Mouse (Mus musculus) CH12.LX (cell line): ENCODE results near the gene Lrrc74b. TPM values are rescaled to one million over a fixed set of nuclear protein-coding genes. Genes with fewer than 3 reads are reported as not detected.
"Not testable (repeated sequence)": the region's sequence is repeated elsewhere in the genome, so short reads cannot be mapped to it uniquely, and the experiment has no call there.

ENCODE experiments used
- DNase-seq: peaks from one replicate; pipeline ENCODE4 v3.0.0-alpha.2; 2013; ENCODE audit errors: extremely low read depth
- H3K27ac ChIP-seq: 2 replicates; pipeline ENCODE4 v1.5.1; 2012; ENCODE audit warnings: low read depth, mild to moderate bottlenecking, control low read depth, moderate library complexity; ENCODE audit not compliant: insufficient read depth
- H3K27me3 ChIP-seq: replicated peaks from 2 replicates; pipeline ENCODE3; 2012; ENCODE audit warnings: inconsistent platforms
- H3K36me3 ChIP-seq, 2 experiments: replicated peaks in 1 of 2; 2 replicates each; pipeline versions ENCODE3 to v1.6.1; 2012; ENCODE audit warnings: inconsistent platforms in 1 of 2, low read length in 1 of 2, mild to moderate bottlenecking in 1 of 2, mixed read lengths in 1 of 2, moderate library complexity in 1 of 2; ENCODE audit not compliant: control insufficient read depth in 1 of 2, insufficient read depth in 1 of 2
- H3K4me1 ChIP-seq, 2 experiments: 2 replicates each; pipeline ENCODE4 v1.6.1; 2012; ENCODE audit warnings: inconsistent platforms in 1 of 2, moderate library complexity in 1 of 2; ENCODE audit not compliant: insufficient read depth in 2 of 2, control insufficient read depth in 1 of 2
- H3K4me2 ChIP-seq: 2 replicates; pipeline ENCODE4 v1.6.1; 2012; ENCODE audit warnings: low read depth, mild to moderate bottlenecking, control low read depth; ENCODE audit not compliant: poor library complexity, insufficient read depth, severe bottlenecking
- H3K4me3 ChIP-seq, 3 experiments: fragments of 150-350 bp in 1 of 3; sonication (generic) in 1 of 3; replicated peaks in 1 of 3; 2 replicates each; pipeline versions ENCODE3 to v1.5.1; 2011 to 2012; ENCODE audit warnings: low read depth in 2 of 3, low read length in 2 of 3, mild to moderate bottlenecking in 2 of 3, moderate library complexity in 2 of 3, control low read depth in 1 of 3, improper control_type of control experiment in 1 of 3, inconsistent platforms in 1 of 3, mixed read lengths in 1 of 3; ENCODE audit not compliant: poor library complexity in 1 of 3
- H3K79me2 ChIP-seq: replicated peaks from 2 replicates; pipeline ENCODE4 v1.6.1; 2012; ENCODE audit warnings: mild to moderate bottlenecking, moderate library complexity; ENCODE audit not compliant: control insufficient read depth, poor library complexity, insufficient read depth, severe bottlenecking; ENCODE audit errors: extremely low read depth
- H3K9ac ChIP-seq: 2 replicates; pipeline ENCODE4 v1.6.1; 2012; ENCODE audit warnings: low read depth, mild to moderate bottlenecking, control low read depth, moderate library complexity; ENCODE audit not compliant: insufficient read depth
- H3K9me3 ChIP-seq: replicated peaks from 2 replicates; pipeline ENCODE3; 2012; ENCODE audit warnings: low read length, inconsistent platforms, mixed read lengths
- BHLHE40 ChIP-seq: IDR thresholded peaks from 2 replicates; pipeline ENCODE4 v1.6.1; 2011; ENCODE audit warnings: mild to moderate bottlenecking, low read depth, low read length, improper control_type of control experiment
- E2F4 ChIP-seq: IDR thresholded peaks from 2 replicates; pipeline ENCODE4 v1.6.1; 2011; ENCODE audit warnings: low read depth, low read length, improper control_type of control experiment; ENCODE audit not compliant: insufficient replicate concordance
- HCFC1 ChIP-seq: IDR thresholded peaks from 2 replicates; pipeline ENCODE4 v1.6.1; 2012; ENCODE audit warnings: low read depth, mild to moderate bottlenecking, inconsistent platforms, low read length, improper control_type of control experiment
- MEF2A ChIP-seq: IDR thresholded peaks from 2 replicates; pipeline ENCODE4 v1.6.1; 2014; ENCODE audit warnings: low read depth, mild to moderate bottlenecking, inconsistent platforms, low read length, improper control_type of control experiment, borderline replicate concordance
- NRF1 ChIP-seq: IDR thresholded peaks from 2 replicates; pipeline ENCODE4 v1.6.1; 2014; ENCODE audit warnings: low read depth, mild to moderate bottlenecking, inconsistent platforms, low read length, improper control_type of control experiment, moderate library complexity
- POLR2AphosphoS2 ChIP-seq: IDR thresholded peaks from 2 replicates; pipeline ENCODE4 v1.6.1; 2011; ENCODE audit warnings: low read depth, low read length, improper control_type of control experiment
- RAD21 ChIP-seq: IDR thresholded peaks from 2 replicates; pipeline ENCODE4 v1.6.1; 2011; ENCODE audit warnings: low read depth, mild to moderate bottlenecking, low read length, improper control_type of control experiment, moderate library complexity
- RCOR1 ChIP-seq: conservative IDR thresholded peaks from 2 replicates; pipeline ENCODE4 v1.6.1; 2012; ENCODE audit warnings: low read depth, mild to moderate bottlenecking, inconsistent platforms, low read length, improper control_type of control experiment
- SIN3A ChIP-seq: IDR thresholded peaks from 2 replicates; pipeline ENCODE4 v1.6.1; 2012; ENCODE audit warnings: low read length, improper control_type of control experiment, inconsistent platforms
- SMC3 ChIP-seq: IDR thresholded peaks from 2 replicates; pipeline ENCODE4 v1.6.1; 2011; ENCODE audit warnings: low read depth, low read length, improper control_type of control experiment
- USF1 ChIP-seq: IDR thresholded peaks from 2 replicates; pipeline ENCODE4 v1.6.1; 2014; ENCODE audit warnings: low read depth, mild to moderate bottlenecking, inconsistent platforms, low read length, improper control_type of control experiment
- ZC3H11A ChIP-seq: IDR thresholded peaks from 2 replicates; pipeline ENCODE4 v1.6.1; 2012; ENCODE audit warnings: low read depth, mild to moderate bottlenecking, inconsistent platforms, low read length, improper control_type of control experiment
- ZMIZ1 ChIP-seq: IDR thresholded peaks from 2 replicates; pipeline ENCODE4 v1.6.1; 2012; ENCODE audit warnings: low read depth, mild to moderate bottlenecking, inconsistent platforms, low read length, improper control_type of control experiment
- dilution Hi-C: fragments of 300-500 bp; cut with MboI; formaldehyde crosslinking; loops from 2 replicates; pipeline ENCODE4 v1.14.3; 2020; ENCODE audit warnings: low sequenced_read_pairs; ENCODE audit not compliant: extremely low pct_unique_long_range_greater_than_20kb, extremely low pct_ligation_motif_present
- in situ Hi-C: fragments of 300-500 bp; cut with MboI; formaldehyde crosslinking; loops from 3 replicates; pipeline ENCODE4 v1.14.3; 2019; ENCODE audit warnings: low sequenced_read_pairs, low pct_ligation_motif_present, low pct_unique_long_range_greater_than_20kb, mixed read lengths
- polyA plus RNA-seq: library from polyadenylated mRNA; unstranded; fragments of >175 nt; gene quantifications from 2 replicates; pipeline ENCODE4 v1.2.1, GENCODE M21; 2012; ENCODE audit warnings: low read depth; ENCODE audit not compliant: insufficient read length
- total RNA-seq, 2 experiments: library from RNA; depleted of rRNA; stranded (reverse); fragments of 300-350 nt in 1 of 2; fragments of >200 nt in 1 of 2; gene quantifications; 2 replicates each; pipeline ENCODE4 v1.2.3; 2012 to 2014

Gene Lrrc74b
- total and polyA plus RNA-seq, 3 experiments: 0.17 TPM; not detected in 2

GRCm38 (mm10) chr16:17556907-17557306, 4.1 kb downstream of the Lrrc74b start:
- peaks cover 35% of the 10 kb centered on the region for H3K27me3 ChIP-seq
- in situ Hi-C loops (loop anchor here (5.0 to 10.0 kb wide), 2 partner anchors 60 to 178 kb away; partner anchors contain the start of genes Med15 and Smpd4), dilution Hi-C loops (no loop called here)

GRCm38 (mm10) chr16:17556180-17556579, 4.9 kb downstream of the Lrrc74b start:
- peaks cover 22 to 38% of the 10 kb centered on the region in 2 experiments for H3K4me1 ChIP-seq
- in situ Hi-C loops: loop anchor here (5.0 to 10.0 kb wide), 2 partner anchors 61 to 179 kb away; partner anchors contain the start of genes Med15 and Smpd4

More at GRCm38 (mm10) chr16:17556907-17557306, 4.1 kb downstream of the Lrrc74b start:
- no peaks in the 10 kb centered on the region for H3K36me3 ChIP-seq
- no peaks in the 10 kb centered on the region for H3K9me3 ChIP-seq
- TF ChIP-seq E2F4 (no peak), BHLHE40 (no peak), ZC3H11A (no peak), RCOR1 (no peak), POLR2AphosphoS2 (no peak), RAD21 (no peak), ZMIZ1 (no peak), HCFC1 (no peak), NRF1 (no peak)
- H3K4me2 ChIP-seq: no peak overlapping the region
- H3K4me3 ChIP-seq: no peak overlapping the region
- H3K79me2 ChIP-seq: no peaks in the 10 kb centered on the region
- peaks cover 22 to 38% of the 10 kb centered on the region in 2 experiments for H3K4me1 ChIP-seq
- no peak overlapping the region for H3K27ac ChIP-seq
- no peak overlapping the region for H3K9ac ChIP-seq
- DNase-seq: no peak

GRCm38 (mm10) chr16:17554702-17555101, 6.3 kb downstream of the Lrrc74b start:
- H3K9ac ChIP-seq, dilution Hi-C loops, H3K9me3 ChIP-seq, H3K36me3 ChIP-seq, H3K79me2 ChIP-seq, H3K27ac ChIP-seq: not testable (repeated sequence)
- Histone ChIP-seq H3K4me2 (peak overlapping the region; percentile 57), H3K4me3 (peak overlapping the region in 1 of 3 experiments; percentile 54), H3K27me3 (peaks cover 19% of the 10 kb centered on the region), H3K4me1 (peaks cover 22 to 38% of the 10 kb centered on the region in 2 experiments)
- in situ Hi-C loops: loop anchor here (5.0 to 10.0 kb wide), 3 partner anchors 33 to 180 kb away; partner anchors contain the start of genes Med15 and Smpd4
- TF ChIP-seq SIN3A: 0 out of 2 replicates have a peak, but pooled peaks have one; percentile 1
- peak; percentile 51 for DNase-seq

More at GRCm38 (mm10) chr16:17556180-17556579, 4.9 kb downstream of the Lrrc74b start:
- Histone ChIP-seq H3K27ac (no peak overlapping the region), H3K4me3 (no peak overlapping the region), H3K27me3 (peaks cover 28% of the 10 kb centered on the region), H3K9ac (no peak overlapping the region), H3K4me2 (no peak overlapping the region), H3K9me3 (no peaks in the 10 kb centered on the region), H3K36me3 (no peaks in the 10 kb centered on the region), H3K79me2 (no peaks in the 10 kb centered on the region)
- dilution Hi-C loops: no loop called here
- DNase-seq: no peak
- no peak for TF ChIP-seq POLR2AphosphoS2
- TF ChIP-seq SMC3: no peak
- TF ChIP-seq MEF2A: no peak
- peak; percentile 15; the same call in 1 of the 2 replicates for TF ChIP-seq USF1
